Mouse (Mus musculus) liver, postnatal 0 days (tissue): Measurements from ENCODE around the gene Elf2.

Experiments used
- CTCF ChIP-seq: sonication (generic); IDR thresholded peaks from 2 replicates; pipeline ENCODE4 v1.5.1; 2016; ENCODE audit warnings: antibody characterized with exemption, low read depth
- EP300 ChIP-seq: IDR thresholded peaks from 2 replicates; pipeline ENCODE4 v1.6.1; 2016; ENCODE audit warnings: antibody characterized with exemption, low read depth, mild to moderate bottlenecking

DNA sequence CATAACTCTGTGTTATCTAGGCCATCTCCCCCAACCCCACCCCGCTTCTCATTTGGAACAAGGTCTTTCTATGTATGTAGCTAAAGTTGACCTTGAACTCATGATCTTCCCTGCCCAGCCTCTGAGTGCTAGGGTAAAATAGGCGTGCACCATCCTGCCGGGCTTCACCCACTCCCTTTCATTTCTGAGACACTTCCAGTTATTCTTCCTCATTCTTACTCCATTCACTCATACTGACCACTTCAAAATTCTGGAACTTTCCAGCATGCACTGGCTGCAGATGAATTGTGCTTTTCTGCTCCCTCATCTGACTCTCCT lies 46.6 kb upstream of the Elf2 start:
- TF ChIP-seq CTCF, result no peak
- no peak for TF ChIP-seq EP300
